Mouse (Mus musculus): Measurements from ENCODE around the gene Rbm8a2.

- TF ChIP-seq CTCF (IDR thresholded peaks at IDR 0.05; ENCODE audit: insufficient read depth, low read depth, low read length) (no peak), POLR2A (IDR thresholded peaks at IDR 0.05; ENCODE audit: insufficient read depth, low read depth, low read length) (no peak)
Observed at GRCm38 (mm10) chr1:175970710-175971109, 8.2 kb downstream of the Rbm8a2 start.

Measured in olfactory bulb, adult 2 months (tissue).